Mouse (Mus musculus): ENCODE data around the gene Nbl1. TPM values are rescaled to one million over a fixed set of nuclear protein-coding genes. Genes with fewer than 3 reads are reported as not detected.

The Nbl1 gene
- 49.0 TPM for polyA plus RNA-seq (2015; fragmentation: Illumina TruSeq; extraction: RNeasy Lipid Tissue Mini Kit (QIAGEN cat#74804); ENCODE audit: insufficient read depth, low read depth, low replicate concordance)

DNA sequence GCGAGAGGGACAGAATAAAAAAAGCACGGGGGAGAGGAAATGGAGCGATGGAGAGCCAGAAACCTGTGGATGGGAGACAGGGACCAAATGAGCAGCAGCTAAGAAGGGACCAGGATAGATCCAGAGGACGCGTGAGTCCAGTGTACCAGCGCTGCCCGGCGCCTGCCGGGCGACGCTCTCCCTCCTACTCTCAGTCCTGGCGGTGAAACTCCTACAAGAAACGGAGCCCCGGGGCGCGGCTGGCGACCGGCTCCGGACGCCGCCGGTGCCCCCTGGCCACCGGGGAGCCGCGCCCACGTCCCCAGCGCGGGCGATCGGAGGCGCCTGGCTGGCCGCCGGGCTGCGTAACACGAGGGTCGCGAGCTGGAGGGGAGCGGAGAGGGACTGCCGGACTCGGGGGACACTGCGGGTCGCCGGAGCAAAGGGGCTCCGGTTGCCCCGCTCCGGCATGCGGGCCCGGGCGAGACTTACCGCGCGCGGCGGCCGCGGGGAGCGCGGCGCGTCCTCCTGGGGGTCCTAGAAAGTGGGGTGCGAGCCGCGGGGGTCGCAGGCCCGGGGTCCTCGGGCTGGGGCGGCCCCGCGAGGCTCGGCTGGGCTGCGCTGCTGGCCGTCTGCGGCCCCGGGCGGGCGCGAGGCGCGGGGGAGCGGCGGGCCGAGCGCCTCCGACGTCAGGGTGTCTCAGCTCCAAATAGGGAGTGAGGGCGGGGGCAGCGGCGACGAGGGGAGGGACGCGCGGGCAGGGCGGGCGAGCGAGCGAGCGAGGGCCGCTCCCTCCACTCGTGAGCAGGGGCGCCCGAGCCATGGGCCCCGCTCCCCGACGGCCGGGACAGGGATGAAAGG is at the start of gene Nbl1:
Gene Nbl1 (minus strand): TSS at position 638 of the 840 bp plus-strand sequence.

DNA sequence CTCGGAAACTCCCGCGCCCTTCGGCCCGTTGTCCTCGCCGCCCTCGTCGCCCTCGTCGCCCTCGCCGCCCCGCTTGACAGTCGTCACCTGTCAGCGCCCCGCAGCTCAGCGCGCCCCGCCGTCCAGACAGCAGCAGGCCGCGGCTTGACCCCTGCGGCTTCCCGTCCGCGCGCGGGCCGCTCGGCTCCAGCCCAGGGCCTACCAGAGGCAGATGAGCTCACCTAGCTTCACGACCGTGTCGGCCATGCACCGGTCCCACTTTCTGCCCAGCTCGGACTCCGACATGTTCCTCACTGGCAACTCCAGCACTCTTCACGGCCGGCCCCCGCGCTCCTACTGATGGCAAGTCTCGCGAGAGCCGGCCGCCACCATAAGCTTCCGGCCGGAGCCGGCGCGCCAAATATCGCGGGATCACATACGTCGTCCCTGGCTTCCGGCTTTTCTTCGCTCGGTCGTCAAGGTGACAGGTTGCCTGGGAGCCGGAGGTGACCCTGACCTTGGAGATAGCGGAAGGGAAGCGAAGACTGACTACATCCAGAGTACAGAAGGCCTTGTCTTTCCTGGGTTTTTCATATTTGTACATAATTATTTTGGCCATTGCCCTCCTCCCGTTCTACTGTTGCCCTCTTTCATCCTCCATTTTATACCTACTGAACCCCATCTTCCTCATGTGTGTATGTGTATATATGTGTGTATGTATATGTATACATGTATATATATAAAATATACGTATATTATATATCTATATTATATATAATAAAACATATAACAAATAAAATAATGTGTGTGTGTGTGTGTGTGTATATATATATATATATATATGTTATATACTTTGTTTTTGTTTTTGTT is 38.1 kb upstream of the Nbl1 start, which contains the start of gene Minos1:
Gene Minos1 (minus strand): TSS at position 413 of the 849 bp plus-strand sequence.

DNA sequence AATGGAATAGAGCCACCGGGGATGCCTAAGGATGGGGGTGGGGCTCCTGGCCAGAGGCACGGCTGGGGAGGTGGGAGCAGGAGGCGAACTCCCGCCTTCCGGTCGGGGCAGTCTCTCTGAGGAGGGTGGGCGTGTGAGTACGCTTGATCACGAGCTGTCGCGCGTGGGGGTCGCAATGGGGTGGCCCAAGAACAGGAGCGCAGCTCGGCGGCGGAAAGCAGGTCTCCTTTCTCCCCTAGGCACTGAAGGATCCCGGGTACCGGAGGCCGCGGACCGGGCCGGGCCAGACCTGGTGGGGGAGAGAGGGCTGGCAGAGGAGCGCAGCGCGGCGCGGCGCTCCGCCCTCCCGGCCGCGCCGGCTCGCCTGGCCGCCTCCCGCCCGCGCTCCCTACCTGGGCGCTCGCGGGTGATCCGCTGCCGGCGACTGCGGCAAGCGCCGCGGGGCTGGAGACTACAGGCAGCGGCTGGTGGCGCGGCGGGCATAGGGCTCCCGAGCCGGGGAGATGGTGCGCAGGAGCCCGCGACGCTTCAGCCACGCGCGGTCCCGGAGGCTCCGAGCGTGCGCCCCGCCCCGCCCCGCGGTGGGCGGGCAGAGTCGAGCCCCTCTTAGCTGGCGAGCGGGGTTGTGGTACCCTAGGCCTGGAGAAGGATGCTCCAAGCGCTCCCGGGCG is 17.6 kb downstream of the Nbl1 start, which contains the start of gene Htr6:
Gene Htr6 (minus strand): TSS at position 530 of the 671 bp plus-strand sequence.

Other genes with a start within 250 kb of the Nbl1 start
- 0.79 TPM for gene Pla2g5, start 229.5 kb downstream of the Nbl1 start, polyA plus RNA-seq (2015; fragmentation: Illumina TruSeq; extraction: RNeasy Lipid Tissue Mini Kit (QIAGEN cat#74804); ENCODE audit: insufficient read depth, low read depth, low replicate concordance)
- gene Gm13030, start 219.0 kb downstream of the Nbl1 start, polyA plus RNA-seq (2015; fragmentation: Illumina TruSeq; extraction: RNeasy Lipid Tissue Mini Kit (QIAGEN cat#74804); ENCODE audit: insufficient read depth, low read depth, low replicate concordance), result not detected
- not detected for gene Pla2g2e, start 215.1 kb downstream of the Nbl1 start, polyA plus RNA-seq (2015; fragmentation: Illumina TruSeq; extraction: RNeasy Lipid Tissue Mini Kit (QIAGEN cat#74804); ENCODE audit: insufficient read depth, low read depth, low replicate concordance)
- gene Otud3, start 179.0 kb downstream of the Nbl1 start, polyA plus RNA-seq (2015; fragmentation: Illumina TruSeq; extraction: RNeasy Lipid Tissue Mini Kit (QIAGEN cat#74804); ENCODE audit: insufficient read depth, low read depth, low replicate concordance), result 7.3 TPM
- 1.1 TPM for gene Rnf186, start 125.9 kb downstream of the Nbl1 start, polyA plus RNA-seq (2015; fragmentation: Illumina TruSeq; extraction: RNeasy Lipid Tissue Mini Kit (QIAGEN cat#74804); ENCODE audit: insufficient read depth, low read depth, low replicate concordance)
- 2.5 TPM for gene Tmco4, start 120.1 kb downstream of the Nbl1 start, polyA plus RNA-seq (2015; fragmentation: Illumina TruSeq; extraction: RNeasy Lipid Tissue Mini Kit (QIAGEN cat#74804); ENCODE audit: insufficient read depth, low read depth, low replicate concordance)
- not detected for gene Htr6, start 17.4 kb downstream of the Nbl1 start, polyA plus RNA-seq (2015; fragmentation: Illumina TruSeq; extraction: RNeasy Lipid Tissue Mini Kit (QIAGEN cat#74804); ENCODE audit: insufficient read depth, low read depth, low replicate concordance)
- 36.8 TPM for gene Minos1, start 38.1 kb upstream of the Nbl1 start, polyA plus RNA-seq (2015; fragmentation: Illumina TruSeq; extraction: RNeasy Lipid Tissue Mini Kit (QIAGEN cat#74804); ENCODE audit: insufficient read depth, low read depth, low replicate concordance)
- gene Capzb, start 99.9 kb upstream of the Nbl1 start, polyA plus RNA-seq (2015; fragmentation: Illumina TruSeq; extraction: RNeasy Lipid Tissue Mini Kit (QIAGEN cat#74804); ENCODE audit: insufficient read depth, low read depth, low replicate concordance), result 34.9 TPM
- 3.1 TPM for gene Pqlc2, start 217.7 kb upstream of the Nbl1 start, polyA plus RNA-seq (2015; fragmentation: Illumina TruSeq; extraction: RNeasy Lipid Tissue Mini Kit (QIAGEN cat#74804); ENCODE audit: insufficient read depth, low read depth, low replicate concordance)
- gene Akr7a5, start 217.8 kb upstream of the Nbl1 start, polyA plus RNA-seq (2015; fragmentation: Illumina TruSeq; extraction: RNeasy Lipid Tissue Mini Kit (QIAGEN cat#74804); ENCODE audit: insufficient read depth, low read depth, low replicate concordance), result 11.4 TPM